Mouse (Mus musculus): ENCODE measurements at regions not wholly inside any gene's neighbourhood (a gene's known extent, or its start where the extent isn't known, plus 50 kb on each side); places are given as distances from the start of the nearest gene placed in this dataset.
A peak's percentile ranks its signal among the peaks of the same experiment; 100 is the strongest.

- peak; percentile 41 to 62 for DNase-seq (ENCODE audit: low spot score in 2 of 2)
These were observed 62.1 kb downstream of the 4933412E24Rik start for GRCm38 (mm10) chr15:59954345-59954744.

- no peak for DNase-seq (ENCODE audit: low spot score in 2 of 2)
These were observed 62.6 kb downstream of the 4933412E24Rik start for GRCm38 (mm10) chr15:59953857-59954256.

GRCm38 (mm10) chr15:59950617-59951216, 65.7 kb downstream of the 4933412E24Rik start:
- DNase-seq (ENCODE audit: low spot score in 2 of 2) = no peak

GRCm38 (mm10) chr15:59945208-59945607, 71.2 kb downstream of the 4933412E24Rik start:
- DNase-seq (ENCODE audit: low spot score in 2 of 2) = no peak

GRCm38 (mm10) chr15:59936486-59936885, 79.9 kb downstream of the 4933412E24Rik start:
- DNase-seq (ENCODE audit: low spot score in 2 of 2) = no peak

GRCm38 (mm10) chr15:59913860-59914259, 102.6 kb downstream of the 4933412E24Rik start:
- no peak for DNase-seq (ENCODE audit: low spot score in 2 of 2)

GRCm38 (mm10) chr15:59908300-59908699, 108.1 kb downstream of the 4933412E24Rik start:
- DNase-seq (ENCODE audit: low spot score in 2 of 2) = no peak

- no peak for DNase-seq (ENCODE audit: low spot score in 2 of 2)
These were observed 110.3 kb downstream of the 4933412E24Rik start for GRCm38 (mm10) chr15:59905832-59906797.

- no peak for DNase-seq (ENCODE audit: low spot score in 2 of 2)
These were observed 111.7 kb downstream of the 4933412E24Rik start for GRCm38 (mm10) chr15:59904741-59905140.

GRCm38 (mm10) chr15:59888996-59889395, 127.4 kb downstream of the 4933412E24Rik start:
- DNase-seq (ENCODE audit: low spot score in 2 of 2) = no peak

GRCm38 (mm10) chr15:59888131-59888459, 128.3 kb downstream of the 4933412E24Rik start:
- no peak for DNase-seq (ENCODE audit: low spot score in 2 of 2)

- DNase-seq (ENCODE audit: low spot score in 2 of 2) = no peak
These were observed 128.9 kb downstream of the 4933412E24Rik start for GRCm38 (mm10) chr15:59887381-59888130.

GRCm38 (mm10) chr15:59886036-59886435, 130.4 kb downstream of the 4933412E24Rik start:
- DNase-seq (ENCODE audit: low spot score in 2 of 2) = no peak

GRCm38 (mm10) chr15:59882444-59882843, 134.0 kb downstream of the 4933412E24Rik start:
- no peak for DNase-seq (ENCODE audit: low spot score in 2 of 2)

- no peak for DNase-seq (ENCODE audit: low spot score in 2 of 2)
These were observed 136.0 kb downstream of the 4933412E24Rik start for GRCm38 (mm10) chr15:59880426-59880825.

GRCm38 (mm10) chr15:59879311-59879710, 137.1 kb downstream of the 4933412E24Rik start:
- DNase-seq (ENCODE audit: low spot score in 2 of 2) = no peak

- no peak for DNase-seq (ENCODE audit: low spot score in 2 of 2)
These were observed 140.1 kb downstream of the 4933412E24Rik start for GRCm38 (mm10) chr15:59876279-59876742.

- no peak for DNase-seq (ENCODE audit: low spot score in 2 of 2)
These were observed 149.7 kb downstream of the 4933412E24Rik start for GRCm38 (mm10) chr15:59866701-59867100.

- no peak for DNase-seq (ENCODE audit: low spot score in 2 of 2)
These were observed 151.5 kb downstream of the 4933412E24Rik start for GRCm38 (mm10) chr15:59864746-59865499.

- DNase-seq (ENCODE audit: low spot score in 2 of 2) = no peak
These were observed 164.0 kb downstream of the 4933412E24Rik start for GRCm38 (mm10) chr15:59852271-59853000.

Measured in right cerebral cortex, adult 2 months (tissue).